Mouse (Mus musculus) heart, adult 2 months (tissue): ENCODE measurements around the gene Gins1. TPM values are rescaled to one million over a fixed set of nuclear protein-coding genes. Genes with fewer than 3 reads are reported as not detected.
"Not testable (repeated sequence)": the region's sequence is repeated elsewhere in the genome, so short reads cannot be mapped to it uniquely, and the experiment has no call there.

Experiments used
- DNase-seq, 2 experiments: peaks; one replicate each; pipeline ENCODE4 v3.0.0; 2021
- H3K27ac ChIP-seq: fragments of 200-600 bp; 2 replicates; pipeline ENCODE4 v1.8.1; 2022
- H3K27me3 ChIP-seq: fragments of 200-500 bp; 2 replicates; pipeline ENCODE4 v1.6.1; 2012; ENCODE audit warnings: mild to moderate bottlenecking, low read length, inconsistent platforms, mixed read lengths; ENCODE audit not compliant: control insufficient read depth, insufficient read depth
- H3K36me3 ChIP-seq: fragments of 200-500 bp; 2 replicates; pipeline ENCODE4 v1.6.1; 2012; ENCODE audit warnings: low read length, inconsistent platforms; ENCODE audit not compliant: control insufficient read depth, insufficient read depth
- H3K4me1 ChIP-seq: fragments of 200-500 bp; 2 replicates; pipeline ENCODE4 v1.6.1; 2011; ENCODE audit warnings: low read length; ENCODE audit not compliant: control insufficient read depth, insufficient read depth
- H3K4me3 ChIP-seq: fragments of 200-600 bp; 2 replicates; pipeline ENCODE4 v1.8.1; 2022
- H3K79me2 ChIP-seq: fragments of 200-500 bp; replicated peaks from 2 replicates; pipeline ENCODE4 v1.6.1; 2012; ENCODE audit warnings: mild to moderate bottlenecking, inconsistent platforms, low read length, moderate library complexity, mixed read lengths; ENCODE audit not compliant: control insufficient read depth, insufficient read depth
- H3K9ac ChIP-seq: fragments of 200-500 bp; 2 replicates; pipeline ENCODE4 v1.6.1; 2012; ENCODE audit warnings: low read depth, mild to moderate bottlenecking, control low read depth, inconsistent platforms, low read length, mixed read lengths
- CTCF ChIP-seq: fragments of 200-600 bp; IDR thresholded peaks from 2 replicates; pipeline ENCODE4 v1.8.1; 2022; ENCODE audit warnings: antibody characterized with exemption, mild to moderate bottlenecking, moderate library complexity
- EP300 ChIP-seq: fragments of 200-500 bp; IDR thresholded peaks from 2 replicates; pipeline ENCODE4 v1.6.1; 2011; ENCODE audit warnings: low read depth, low read length, control low read depth; ENCODE audit not compliant: insufficient read depth
- POLR2A ChIP-seq: fragments of 200-500 bp; IDR thresholded peaks from 2 replicates; pipeline ENCODE4 v1.6.1; 2011; ENCODE audit warnings: mild to moderate bottlenecking, low read depth, low read length, control low read depth; ENCODE audit not compliant: insufficient read depth
- WGBS: fragments of 180-500 bp; shearing (Covaris S2); methylation state at CpG from one replicate; pipeline ENCODE4 v1.1.7; 2018; 5-methylcytosine and 5-hydroxymethylcytosine counted together
- intact Hi-C: fragments of 180-260 bp; cut with DNase I; formaldehyde crosslinking; loops from one replicate; pipeline ENCODE4 v1.15.1; 2025
- polyA plus RNA-seq: library from polyadenylated mRNA; depleted of rRNA; stranded (reverse); fragments of >200 nt; gene quantifications from 2 replicates; pipeline ENCODE4 v1.2.3, GENCODE M21; 2012
- total RNA-seq, 2 experiments: library from RNA; stranded (reverse); gene quantifications; 2 replicates each; pipeline ENCODE4 v1.2.3; 2021

Gins1 gene
- total and polyA plus RNA-seq, 3 experiments: 1.8 to 5.5 (median 3.3) TPM

GRCm38 (mm10) chr2:150908881-150909280 is 3.7 kb downstream of the Gins1 start:
- peak; percentile 14; the same call in 1 of the 2 replicates for TF ChIP-seq CTCF
- H3K27ac ChIP-seq: peak overlapping the region; percentile 78
- intact Hi-C loops: loop anchor here (5.0 to 10.0 kb wide), 3 partner anchors 162 to 774 kb away; partner anchors contain the start of genes Entpd6 and Zfp120
- not testable (repeated sequence) for H3K9ac ChIP-seq, H3K4me1 ChIP-seq, H3K27me3 ChIP-seq, H3K79me2 ChIP-seq, DNase-seq, H3K36me3 ChIP-seq
- peak overlapping the region; percentile 80 for H3K4me3 ChIP-seq
- 44% methylated on average over 6 of the region's 6 CpGs for WGBS

- under 1% methylated on average over 35 of the region's 35 CpGs for WGBS
- TF ChIP-seq EP300: no peak
- no peak for TF ChIP-seq CTCF
- no peak for TF ChIP-seq POLR2A
- H3K4me3 ChIP-seq: peak overlapping the region; percentile 80
- peak overlapping the region; percentile 78 for H3K27ac ChIP-seq
- H3K9ac ChIP-seq: peak overlapping the region; percentile 55
- DNase-seq: peak; percentile 97
- H3K79me2 ChIP-seq: no peaks in the 10 kb centered on the region
- no peaks in the 10 kb centered on the region for H3K36me3 ChIP-seq
- H3K27me3 ChIP-seq: no peaks in the 10 kb centered on the region
- intact Hi-C loops: loop anchor here (5.0 to 10.0 kb wide), 4 partner anchors 128 to 775 kb away; partner anchors contain the start of genes Entpd6, Nanp, Ninl and Zfp120
- no peaks in the 10 kb centered on the region; the same call in 1 of the 2 replicates for H3K4me1 ChIP-seq
These were observed 4.3 kb downstream of the Gins1 start for GRCm38 (mm10) chr2:150909429-150910039.

GRCm38 (mm10) chr2:150910295-150910881 is 5.2 kb downstream of the Gins1 start:
- no peaks in the 10 kb centered on the region for H3K79me2 ChIP-seq
- H3K27me3 ChIP-seq: no peaks in the 10 kb centered on the region
- intact Hi-C loops: loop anchor here (5.0 kb wide), 1 partner anchor 127 kb away; the partner anchor contains the start of genes Nanp and Ninl
- no peak overlapping the region; the same call in 1 of the 2 replicates for H3K9ac ChIP-seq
- no peak for TF ChIP-seq CTCF
- peak overlapping the region; percentile 80; the same call in 1 of the 2 replicates for H3K4me3 ChIP-seq
- DNase-seq: no peak
- H3K4me1 ChIP-seq: no peaks in the 10 kb centered on the region; the same call in 1 of the 2 replicates
- H3K27ac ChIP-seq: no peak overlapping the region; the same call in 1 of the 2 replicates
- 36% methylated on average over 10 of the region's 10 CpGs for WGBS
- H3K36me3 ChIP-seq: no peaks in the 10 kb centered on the region

GRCm38 (mm10) chr2:150914781-150915515 is 9.7 kb downstream of the Gins1 start:
- Histone ChIP-seq H3K9ac (no peak overlapping the region), H3K4me1 (no peaks in the 10 kb centered on the region; the same call in 1 of the 2 replicates), H3K27ac (no peak overlapping the region), H3K79me2 (no peaks in the 10 kb centered on the region), H3K4me3 (no peak overlapping the region), H3K36me3 (no peaks in the 10 kb centered on the region), H3K27me3 (no peaks in the 10 kb centered on the region)
- DNase-seq: no peak
- TF ChIP-seq CTCF (no peak), EP300 (no peak), POLR2A (no peak)
- WGBS: 72% methylated on average over 4 of the region's 4 CpGs
- intact Hi-C loops: loop anchor here (5.0 kb wide), 1 partner anchor 122 kb away; the partner anchor contains the start of genes Nanp and Ninl

- H3K36me3 ChIP-seq: no peaks in the 10 kb centered on the region
- 71% methylated on average over 5 of the region's 5 CpGs for WGBS
- intact Hi-C loops: no loop called here
- no peak overlapping the region for H3K27ac ChIP-seq
- TF ChIP-seq POLR2A (no peak), CTCF (no peak)
- no peak overlapping the region for H3K9ac ChIP-seq
- H3K27me3 ChIP-seq: no peaks in the 10 kb centered on the region
- H3K4me3 ChIP-seq: no peak overlapping the region
- DNase-seq: no peak
- no peaks in the 10 kb centered on the region for H3K79me2 ChIP-seq
- no peaks in the 10 kb centered on the region for H3K4me1 ChIP-seq
These were observed 10.6 kb downstream of the Gins1 start for GRCm38 (mm10) chr2:150915786-150916185.

- no peaks in the 10 kb centered on the region for H3K27me3 ChIP-seq
- 0 out of 2 replicates have a peak, but pooled peaks cover 2% of the 10 kb centered on the region for H3K4me1 ChIP-seq
- no peak for DNase-seq
- H3K36me3 ChIP-seq: no peaks in the 10 kb centered on the region
- no peak overlapping the region for H3K4me3 ChIP-seq
- no peak for TF ChIP-seq CTCF
- TF ChIP-seq EP300: no peak
- TF ChIP-seq POLR2A: no peak
- intact Hi-C loops: no loop called here
- H3K9ac ChIP-seq: no peak overlapping the region
- 85% methylated on average over 3 of the region's 3 CpGs for WGBS
- no peaks in the 10 kb centered on the region for H3K79me2 ChIP-seq
- H3K27ac ChIP-seq: no peak overlapping the region
These were observed 13.5 kb downstream of the Gins1 start for GRCm38 (mm10) chr2:150918720-150919119.
